Mouse (Mus musculus) G1E (cell line): ENCODE data around the gene Fbxw11.

Experiments
- CTCF ChIP-seq: IDR thresholded peaks from 2 replicates; pipeline ENCODE4 v1.5.1; 2012; ENCODE audit warnings: low read depth, low read length, inconsistent platforms, mixed read lengths
- GATA2 ChIP-seq: IDR thresholded peaks from 2 replicates; pipeline ENCODE4 v1.6.1; 2012; ENCODE audit warnings: low read depth, low read length, inconsistent platforms, borderline replicate concordance
- TAL1 ChIP-seq: conservative IDR thresholded peaks from 2 replicates; pipeline ENCODE4 v1.6.1; 2012; ENCODE audit warnings: low read depth, low read length, inconsistent platforms, mixed read lengths

- TF ChIP-seq GATA2 (no peak), CTCF (no peak), TAL1 (no peak)
Observed at GRCm38 (mm10) chr11:32733195-32733594, 90.7 kb downstream of the Fbxw11 start.
